Mouse (Mus musculus) hindbrain, embryonic 16.5 days (tissue): ENCODE data around the gene Top1. TPM values are rescaled to one million over a fixed set of nuclear protein-coding genes. Genes with fewer than 3 reads are reported as not detected.

ENCODE experiments used
- ATAC-seq: fragments of 200-750 bp; cut with Nextera tagmentation; 2 replicates; pipeline ENCODE4 v1.8.0; 2017; ENCODE audit warnings: moderate TSS enrichment, moderate library complexity
- H3K27ac ChIP-seq: fragments of 300-500 bp; sonication (generic); 2 replicates; pipeline ENCODE4 v1.5.1; 2014; ENCODE audit warnings: low read depth, mild to moderate bottlenecking, control low read depth, low read length, moderate library complexity
- H3K27me3 ChIP-seq: fragments of 300-500 bp; sonication (generic); replicated peaks from 2 replicates; pipeline ENCODE4 v1.6.1; 2014; ENCODE audit warnings: low read length; ENCODE audit not compliant: control insufficient read depth, insufficient read depth
- H3K36me3 ChIP-seq: fragments of 300-500 bp; sonication (generic); 2 replicates; pipeline ENCODE4 v1.6.1; 2014; ENCODE audit warnings: mild to moderate bottlenecking, low read length, moderate library complexity, mixed read lengths; ENCODE audit not compliant: control insufficient read depth, insufficient read depth
- H3K4me1 ChIP-seq: fragments of 300-500 bp; sonication (generic); 2 replicates; pipeline ENCODE4 v1.6.1; 2014; ENCODE audit warnings: low read depth, low read length; ENCODE audit not compliant: control insufficient read depth, insufficient read depth
- H3K4me2 ChIP-seq: fragments of 300-500 bp; sonication (generic); 2 replicates; pipeline ENCODE4 v1.6.1; 2014; ENCODE audit warnings: mild to moderate bottlenecking, low read length, control low read depth, moderate library complexity
- H3K4me3 ChIP-seq: fragments of 300-500 bp; sonication (generic); 2 replicates; pipeline ENCODE4 v1.5.1; 2014; ENCODE audit warnings: mild to moderate bottlenecking, low read length, control low read depth, moderate library complexity
- H3K9ac ChIP-seq: fragments of 300-500 bp; sonication (generic); 2 replicates; pipeline ENCODE4 v1.6.1; 2014; ENCODE audit warnings: low read depth, mild to moderate bottlenecking, control low read depth, low read length, moderate library complexity
- H3K9me3 ChIP-seq: fragments of 300-500 bp; sonication (generic); 2 replicates; pipeline ENCODE4 v1.6.1; 2014; ENCODE audit warnings: mild to moderate bottlenecking, low read length, moderate library complexity; ENCODE audit not compliant: control insufficient read depth
- WGBS: fragments of 180-500 bp; shearing (Covaris S2); extraction: QIAGEN DNeasy Blood & Tissue Kit; methylation state at CpG from one replicate; pipeline ENCODE4 v1.1.7; 2014; 5-methylcytosine and 5-hydroxymethylcytosine counted together
- polyA plus RNA-seq: library from polyadenylated mRNA; unstranded; fragments of >200 nt; fragmentation: Nextera tagmentation; extraction: Ambion mirVana; gene quantifications from 2 replicates; pipeline ENCODE4 v1.2.1, GENCODE M21; 2015

Gene Top1
- polyA plus RNA-seq, 1 experiment from 2014 or later: 55.7 TPM

DNA sequence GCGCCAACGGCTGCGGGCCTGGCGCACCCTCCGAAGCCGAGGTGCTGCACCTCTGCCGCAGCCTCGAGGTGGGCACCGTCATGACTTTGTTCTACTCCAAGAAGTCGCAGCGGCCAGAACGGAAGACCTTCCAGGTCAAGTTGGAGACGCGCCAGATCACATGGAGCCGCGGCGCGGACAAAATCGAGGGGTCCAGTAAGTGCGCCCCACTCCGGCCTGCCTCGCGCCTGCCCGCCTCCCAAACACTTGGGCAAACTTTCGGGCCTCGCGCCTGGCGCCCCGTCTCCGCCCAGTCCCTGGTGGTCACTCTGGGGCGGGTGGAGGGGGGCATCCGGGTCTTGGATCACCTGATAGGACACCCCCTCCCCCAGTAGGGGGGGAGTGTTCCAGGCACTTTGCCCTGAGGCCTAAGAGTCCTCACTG lies 86.2 kb downstream of the Top1 start:
- Histone ChIP-seq H3K27me3 (no peaks in the 10 kb centered on the region), H3K9ac (peak overlapping the region; percentile 100), H3K4me3 (peak overlapping the region; percentile 96), H3K9me3 (no peaks in the 10 kb centered on the region), H3K27ac (peak overlapping the region; percentile 98), H3K4me2 (peak overlapping the region; percentile 89), H3K4me1 (peaks cover 36% of the 10 kb centered on the region), H3K36me3 (no peaks in the 10 kb centered on the region)
- 0% methylated on average over 29 of the region's 32 CpGs for WGBS
- peak; percentile 1; the same call in 1 of the 2 replicates for ATAC-seq

GRCm38 (mm10) chr2:160732420-160732995 lies 86.8 kb downstream of the Top1 start:
- no peak for ATAC-seq
- WGBS: 31% methylated on average over 9 of the region's 9 CpGs
- H3K36me3 ChIP-seq: no peaks in the 10 kb centered on the region
- H3K4me3 ChIP-seq: peak overlapping the region; percentile 96
- H3K4me2 ChIP-seq: peak overlapping the region; percentile 89
- no peaks in the 10 kb centered on the region for H3K9me3 ChIP-seq
- peak overlapping the region; percentile 98 for H3K27ac ChIP-seq
- peaks cover 36% of the 10 kb centered on the region for H3K4me1 ChIP-seq
- H3K27me3 ChIP-seq: no peaks in the 10 kb centered on the region
- peak overlapping the region; percentile 100 for H3K9ac ChIP-seq

DNA sequence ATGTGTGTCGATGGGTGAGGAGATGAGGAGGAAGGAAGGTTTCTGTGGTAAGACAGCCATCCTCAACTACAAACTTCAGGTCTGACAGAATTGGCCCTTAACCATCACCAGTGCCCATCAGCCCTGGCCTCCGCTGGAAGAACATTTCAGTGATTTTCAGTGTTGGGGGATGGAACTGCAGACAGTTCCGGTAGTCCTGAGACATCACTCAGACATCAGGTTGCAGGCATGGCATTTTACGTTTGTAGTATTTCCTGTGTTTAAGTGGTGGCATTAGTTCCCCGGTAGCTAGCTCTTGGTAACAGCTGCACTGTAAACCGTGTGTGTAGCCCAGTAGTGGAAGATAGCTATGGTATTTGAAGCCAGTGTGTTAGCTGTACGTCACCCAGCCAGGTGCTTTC lies 87.4 kb downstream of the Top1 start:
- H3K9me3 ChIP-seq: no peaks in the 10 kb centered on the region
- H3K4me2 ChIP-seq: peak overlapping the region; percentile 89
- WGBS: 58% methylated on average over 7 of the region's 7 CpGs
- no peaks in the 10 kb centered on the region for H3K36me3 ChIP-seq
- peak overlapping the region; percentile 100 for H3K9ac ChIP-seq
- peak overlapping the region; percentile 96 for H3K4me3 ChIP-seq
- ATAC-seq: no peak
- no peak overlapping the region for H3K27ac ChIP-seq
- peaks cover 39% of the 10 kb centered on the region for H3K4me1 ChIP-seq
- no peaks in the 10 kb centered on the region for H3K27me3 ChIP-seq

DNA sequence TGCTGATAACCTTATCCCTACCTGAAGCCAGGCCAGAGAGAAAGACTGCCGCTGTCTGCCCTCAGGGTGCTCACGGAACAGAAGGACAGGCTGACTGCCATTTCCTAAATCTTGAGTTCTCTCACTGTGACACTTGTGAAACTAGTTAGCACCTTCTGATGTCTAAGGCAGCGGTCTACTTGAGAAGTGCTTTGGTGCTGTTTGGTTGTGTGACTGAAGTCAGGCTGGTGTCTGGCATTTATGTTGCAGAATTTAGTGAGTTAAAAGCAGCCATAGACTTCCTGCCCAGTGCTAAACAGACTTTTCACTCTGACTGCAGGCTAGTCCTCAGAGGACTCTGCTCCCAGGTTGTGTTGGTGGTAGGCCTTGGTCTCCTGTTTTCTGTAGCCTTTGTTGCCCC lies 88.6 kb downstream of the Top1 start:
- WGBS: 86% methylated on average over 3 of the region's 3 CpGs
- H3K36me3 ChIP-seq: no peaks in the 10 kb centered on the region
- peak overlapping the region; percentile 89; the same call in 1 of the 2 replicates for H3K4me2 ChIP-seq
- no peak overlapping the region for H3K4me3 ChIP-seq
- no peak for ATAC-seq
- peaks cover 44% of the 10 kb centered on the region for H3K4me1 ChIP-seq
- H3K9me3 ChIP-seq: no peaks in the 10 kb centered on the region
- no peak overlapping the region for H3K9ac ChIP-seq
- H3K27me3 ChIP-seq: no peaks in the 10 kb centered on the region
- no peak overlapping the region for H3K27ac ChIP-seq

GRCm38 (mm10) chr2:160735706-160736310 lies 90.1 kb downstream of the Top1 start:
- no peak overlapping the region for H3K9ac ChIP-seq
- peaks cover 49% of the 10 kb centered on the region for H3K4me1 ChIP-seq
- WGBS: 84% methylated on average over 5 of the region's 5 CpGs
- H3K27ac ChIP-seq: no peak overlapping the region
- no peaks in the 10 kb centered on the region for H3K9me3 ChIP-seq
- no peaks in the 10 kb centered on the region for H3K27me3 ChIP-seq
- no peak overlapping the region for H3K4me2 ChIP-seq
- no peak overlapping the region for H3K4me3 ChIP-seq
- ATAC-seq: no peak
- no peaks in the 10 kb centered on the region for H3K36me3 ChIP-seq

DNA sequence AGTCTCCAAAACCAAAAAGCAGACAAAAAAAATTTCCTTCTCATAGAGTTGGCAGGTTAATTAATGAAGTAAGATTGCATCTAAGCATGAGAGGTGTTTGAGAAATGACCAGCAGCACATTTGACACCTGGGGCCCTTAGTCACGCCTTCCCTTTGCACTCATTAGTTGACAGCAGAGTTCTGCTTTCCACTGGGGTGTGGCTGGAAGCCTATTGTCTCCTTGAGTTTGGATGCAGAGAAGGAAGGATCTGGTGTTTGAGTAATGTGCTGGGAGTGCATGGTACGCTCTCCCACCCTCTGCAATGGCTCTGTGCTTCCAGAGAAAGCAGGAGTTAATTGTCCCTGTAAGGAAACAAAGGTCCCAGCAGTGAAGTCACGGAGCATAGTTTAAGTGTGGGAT lies 90.8 kb downstream of the Top1 start:
- no peak for ATAC-seq
- Histone ChIP-seq H3K27me3 (no peaks in the 10 kb centered on the region), H3K4me2 (no peak overlapping the region), H3K4me3 (no peak overlapping the region), H3K4me1 (peaks cover 54% of the 10 kb centered on the region), H3K9ac (no peak overlapping the region), H3K9me3 (no peaks in the 10 kb centered on the region), H3K27ac (no peak overlapping the region), H3K36me3 (no peaks in the 10 kb centered on the region)
- 91% methylated on average over 3 of the region's 3 CpGs for WGBS

DNA sequence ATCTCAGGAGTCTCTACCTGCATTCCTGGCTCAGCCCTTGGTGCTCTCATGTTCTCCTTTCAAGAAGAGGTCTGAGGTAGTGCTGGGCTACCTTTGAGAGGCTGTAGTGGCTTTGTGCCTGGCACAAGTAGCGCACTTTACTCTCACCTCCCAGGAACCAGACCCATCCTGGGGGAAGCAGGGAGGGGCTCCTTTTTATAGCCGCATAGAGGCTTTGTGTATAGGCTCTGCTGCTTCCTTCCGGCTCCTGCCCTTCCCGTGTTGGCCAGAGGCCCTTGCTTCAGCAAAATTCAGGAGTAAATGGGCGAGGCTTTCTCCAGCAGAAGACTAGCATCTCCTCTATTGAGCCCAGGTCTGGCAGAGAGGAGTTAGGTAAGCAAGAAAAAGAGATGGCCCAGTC lies 92.7 kb downstream of the Top1 start:
- 78% methylated on average over 5 of the region's 5 CpGs for WGBS
- no peak overlapping the region for H3K4me3 ChIP-seq
- no peak overlapping the region for H3K27ac ChIP-seq
- no peak overlapping the region for H3K4me2 ChIP-seq
- ATAC-seq: no peak
- H3K4me1 ChIP-seq: peaks cover 55% of the 10 kb centered on the region
- H3K9ac ChIP-seq: no peak overlapping the region
- no peaks in the 10 kb centered on the region for H3K9me3 ChIP-seq
- no peaks in the 10 kb centered on the region for H3K27me3 ChIP-seq
- no peaks in the 10 kb centered on the region for H3K36me3 ChIP-seq

DNA sequence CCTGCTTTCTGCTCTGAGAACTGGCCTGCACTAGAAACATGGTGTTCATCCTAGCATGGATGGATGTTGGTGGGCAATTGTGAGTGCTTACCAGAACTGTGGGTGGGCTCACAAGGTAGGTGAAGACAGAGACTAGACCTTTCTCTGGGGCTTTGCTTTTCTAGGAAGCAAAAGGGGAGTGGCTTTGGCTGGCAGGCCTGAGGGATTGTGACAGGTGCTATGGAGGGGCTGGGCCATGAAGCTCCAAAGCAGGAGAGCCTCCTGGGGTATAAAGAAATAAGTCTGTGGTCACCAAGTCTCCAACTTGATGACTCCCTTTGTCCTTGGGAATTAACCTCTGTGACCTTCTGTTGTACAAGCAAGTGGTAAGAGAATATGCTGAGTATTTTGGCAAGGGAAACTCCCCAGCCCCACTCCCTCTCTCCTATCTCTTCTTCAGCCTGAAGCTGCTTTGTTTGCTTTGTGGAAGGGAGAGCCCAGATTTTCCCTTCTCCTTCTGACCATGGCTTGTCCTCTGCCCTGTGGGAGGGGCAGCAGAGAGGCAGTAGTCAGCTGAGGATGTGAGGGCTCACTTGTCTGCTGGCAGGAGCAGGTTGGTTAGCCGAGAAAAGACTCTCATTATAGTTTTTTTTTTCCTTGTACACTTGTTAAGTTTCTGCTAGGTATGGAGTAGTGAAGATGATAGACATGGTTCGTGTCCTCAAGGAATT lies 94.1 kb downstream of the Top1 start:
- H3K27me3 ChIP-seq: no peaks in the 10 kb centered on the region
- peaks cover 40% of the 10 kb centered on the region for H3K4me1 ChIP-seq
- no peak overlapping the region for H3K9ac ChIP-seq
- no peak overlapping the region for H3K4me3 ChIP-seq
- H3K36me3 ChIP-seq: no peaks in the 10 kb centered on the region
- no peak overlapping the region for H3K4me2 ChIP-seq
- WGBS: 54% methylated on average over 2 of the region's 2 CpGs
- no peak for ATAC-seq
- no peaks in the 10 kb centered on the region for H3K9me3 ChIP-seq
- peak overlapping the region; percentile 27; the same call in 1 of the 2 replicates for H3K27ac ChIP-seq

DNA sequence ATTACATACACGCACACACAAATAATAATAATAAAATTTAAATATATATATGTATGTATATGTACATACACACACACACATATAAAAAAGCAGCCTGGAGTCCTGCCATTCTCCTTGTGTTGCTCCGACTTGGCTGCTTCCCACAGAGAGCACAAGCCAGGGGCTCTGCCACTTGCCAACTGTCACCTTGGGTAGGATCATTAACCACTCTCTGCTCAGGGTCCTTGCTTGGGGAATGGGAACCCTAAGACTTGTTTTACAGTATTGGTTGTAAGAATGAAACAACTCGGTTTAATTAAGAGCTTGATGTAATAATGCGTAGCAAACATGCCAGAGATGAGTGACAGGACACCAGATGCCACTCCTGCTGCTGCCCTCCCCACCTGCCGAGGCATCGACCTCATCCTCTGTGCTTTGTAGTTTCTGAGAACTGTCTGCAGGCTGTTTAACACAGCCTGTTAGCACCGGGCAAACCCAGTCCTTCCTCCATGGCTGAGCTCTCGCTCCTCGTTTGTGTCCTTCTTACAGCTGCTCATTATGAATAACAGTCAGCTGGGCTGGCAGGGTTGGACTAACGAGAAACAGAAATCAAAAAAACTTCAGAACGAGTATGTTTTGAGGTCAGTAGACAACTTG lies 95.0 kb downstream of the Top1 start:
- 47% methylated on average over 11 of the region's 11 CpGs for WGBS
- Histone ChIP-seq H3K27ac (peak overlapping the region; percentile 44), H3K27me3 (no peaks in the 10 kb centered on the region), H3K9me3 (no peaks in the 10 kb centered on the region), H3K9ac (no peak overlapping the region), H3K4me2 (no peak overlapping the region), H3K36me3 (no peaks in the 10 kb centered on the region), H3K4me3 (no peak overlapping the region), H3K4me1 (peaks cover 36% of the 10 kb centered on the region)
- ATAC-seq: no peak; the same call in 1 of the 2 replicates
